Mouse (Mus musculus) heart, postnatal 36 days (tissue): ENCODE measurements around the gene Usp49. TPM values are rescaled to one million over a fixed set of nuclear protein-coding genes. Genes with fewer than 3 reads are reported as not detected.
"Not testable (repeated sequence)": the region's sequence is repeated elsewhere in the genome, so short reads cannot be mapped to it uniquely, and the experiment has no call there.

Source experiments
- DNase-seq, 2 experiments: peaks; one replicate each; pipeline ENCODE4 v3.0.0; 2021 to 2022
- intact Hi-C: fragments of 180-260 bp; cut with DNase I; formaldehyde crosslinking; loops from one replicate; pipeline ENCODE4 v1.15.1; 2025
- total RNA-seq, 2 experiments: library from RNA; stranded (reverse); gene quantifications; 2 replicates each; pipeline ENCODE4 v1.2.3; 2021

Usp49 gene
- total RNA-seq, 2 experiments from 2014 or later = 3.9 to 4.4 TPM

GRCm38 (mm10) chr17:47632181-47632840 is 1.8 kb downstream of the Usp49 start:
- intact Hi-C loops = loop anchor here (5.0 kb wide), 1 partner anchor 40 kb away; no protein-coding TSS in a partner anchor
- no peak for DNase-seq

- DNase-seq = no peak
- intact Hi-C loops = loop anchor here (5.0 kb wide), 1 partner anchor 38 kb away; no protein-coding TSS in a partner anchor
These were observed 3.7 kb downstream of the Usp49 start for GRCm38 (mm10) chr17:47633999-47634770.

- intact Hi-C loops = no loop called here
- no peak for DNase-seq
These were observed 12.5 kb downstream of the Usp49 start for GRCm38 (mm10) chr17:47642992-47643391.

GRCm38 (mm10) chr17:47646683-47647082 is 16.2 kb downstream of the Usp49 start:
- intact Hi-C loops = loop anchor here (2.0 kb wide), 1 partner anchor 30 kb away; no protein-coding TSS in a partner anchor
- peak; percentile 44 to 59 for DNase-seq

- intact Hi-C loops = no loop called here
These were observed 18.5 kb downstream of the Usp49 start for GRCm38 (mm10) chr17:47648966-47649365.

GRCm38 (mm10) chr17:47651953-47652352 is 21.5 kb downstream of the Usp49 start:
- intact Hi-C loops = no loop called here
- no peak for DNase-seq

More at GRCm38 (mm10) chr17:47648966-47649365, 18.5 kb downstream of the Usp49 start:
- no peak for DNase-seq

GRCm38 (mm10) chr17:47654346-47654745 is 23.9 kb downstream of the Usp49 start:
- DNase-seq, intact Hi-C loops: not testable (repeated sequence)

GRCm38 (mm10) chr17:47655697-47656096 is 25.2 kb downstream of the Usp49 start:
- DNase-seq = no peak
- intact Hi-C loops = no loop called here

GRCm38 (mm10) chr17:47657901-47658300 is 27.4 kb downstream of the Usp49 start:
- intact Hi-C loops = no loop called here
- DNase-seq = no peak

- intact Hi-C loops = no loop called here
- no peak for DNase-seq
These were observed 28.3 kb downstream of the Usp49 start for GRCm38 (mm10) chr17:47658741-47659243.

- DNase-seq = no peak
- intact Hi-C loops = no loop called here
These were observed 32.7 kb downstream of the Usp49 start for GRCm38 (mm10) chr17:47663009-47663713.

GRCm38 (mm10) chr17:47664474-47664873 is 34.0 kb downstream of the Usp49 start:
- intact Hi-C loops = no loop called here
- DNase-seq = no peak

- no peak for DNase-seq
- intact Hi-C loops = no loop called here
These were observed 38.7 kb downstream of the Usp49 start for GRCm38 (mm10) chr17:47669166-47669565.

- intact Hi-C loops = loop anchor here (5.0 to 10.0 kb wide), 2 partner anchors 40 to 157 kb away; partner anchors contain the start of gene Usp49
- DNase-seq = no peak
These were observed 41.5 kb downstream of the Usp49 start for GRCm38 (mm10) chr17:47671988-47672310.

- intact Hi-C loops = loop anchor here (5.0 to 10.0 kb wide), 2 partner anchors 40 to 158 kb away; partner anchors contain the start of gene Usp49
These were observed 42.0 kb downstream of the Usp49 start for GRCm38 (mm10) chr17:47672311-47673111.

GRCm38 (mm10) chr17:47676581-47676980 is 46.1 kb downstream of the Usp49 start:
- DNase-seq = peak; percentile 74 to 83
- intact Hi-C loops = loop anchor here (1.0 to 10.0 kb wide), 4 partner anchors 30 to 203 kb away; no protein-coding TSS in a partner anchor

More at GRCm38 (mm10) chr17:47672311-47673111, 42.0 kb downstream of the Usp49 start:
- peak; percentile 60 to 69 for DNase-seq

GRCm38 (mm10) chr17:47678238-47678637 is 47.7 kb downstream of the Usp49 start:
- intact Hi-C loops = loop anchor here (10.0 kb wide), 1 partner anchor 163 kb away; no protein-coding TSS in a partner anchor
- no peak for DNase-seq

- intact Hi-C loops = loop anchor here (10.0 kb wide), 1 partner anchor 164 kb away; no protein-coding TSS in a partner anchor
- DNase-seq = no peak
These were observed 48.2 kb downstream of the Usp49 start for GRCm38 (mm10) chr17:47678702-47679101.

- intact Hi-C loops = no loop called here
These were observed 52.3 kb downstream of the Usp49 start for GRCm38 (mm10) chr17:47682836-47683235.

More at GRCm38 (mm10) chr17:47682836-47683235, 52.3 kb downstream of the Usp49 start:
- DNase-seq = no peak
